Mouse (Mus musculus) small intestine, adult 2 months (tissue): ENCODE results near the gene Morc3. TPM values are rescaled to one million over a fixed set of nuclear protein-coding genes. Genes with fewer than 3 reads are reported as not detected.

Experiments used
- H3K27ac ChIP-seq: fragments of 200-500 bp; 2 replicates; pipeline ENCODE4 v1.5.1; 2012; ENCODE audit warnings: low read depth, low read length, control low read depth, inconsistent platforms; ENCODE audit not compliant: insufficient read depth
- H3K27me3 ChIP-seq: fragments of 200-500 bp; 2 replicates; pipeline ENCODE4 v1.6.1; 2012; ENCODE audit warnings: mild to moderate bottlenecking, moderate library complexity, low read length, inconsistent platforms; ENCODE audit not compliant: control insufficient read depth, insufficient read depth
- H3K36me3 ChIP-seq: fragments of 200-500 bp; 2 replicates; pipeline ENCODE4 v1.6.1; 2012; ENCODE audit warnings: mild to moderate bottlenecking, low read length, control low read depth, inconsistent platforms; ENCODE audit not compliant: control insufficient read depth, insufficient read depth
- H3K4me1 ChIP-seq: fragments of 200-500 bp; 2 replicates; pipeline ENCODE4 v1.6.1; 2012; ENCODE audit warnings: low read length, inconsistent platforms, mixed read lengths; ENCODE audit not compliant: control insufficient read depth, insufficient read depth, insufficient read length
- H3K4me3 ChIP-seq: fragments of 200-500 bp; 2 replicates; pipeline ENCODE4 v1.5.1; 2012; ENCODE audit warnings: low read depth, mild to moderate bottlenecking, control low read depth, inconsistent platforms, low read length, moderate library complexity
- CTCF ChIP-seq: fragments of 200-500 bp; IDR thresholded peaks from 2 replicates; pipeline ENCODE4 v1.5.1; 2012; ENCODE audit warnings: low read depth, mild to moderate bottlenecking, control low read depth, inconsistent platforms, low read length, moderate library complexity, mixed read lengths; ENCODE audit not compliant: insufficient replicate concordance, insufficient read length; ENCODE audit errors: extremely low read depth
- POLR2A ChIP-seq: fragments of 200-500 bp; IDR thresholded peaks from 2 replicates; pipeline ENCODE4 v1.6.1; 2012; ENCODE audit warnings: low read depth, mild to moderate bottlenecking, control low read depth, inconsistent platforms, low read length, moderate library complexity
- WGBS: fragments of 180-500 bp; shearing (Covaris S2); methylation state at CpG from one replicate; pipeline ENCODE4 v1.1.7; 2018; 5-methylcytosine and 5-hydroxymethylcytosine counted together
- polyA plus RNA-seq: library from polyadenylated mRNA; depleted of rRNA; stranded (reverse); fragments of >200 nt; gene quantifications from 2 replicates; pipeline ENCODE4 v1.2.3, GENCODE M21; 2012

Gene Morc3
- polyA plus RNA-seq, 1 experiment, result 2.7 TPM

DNA sequence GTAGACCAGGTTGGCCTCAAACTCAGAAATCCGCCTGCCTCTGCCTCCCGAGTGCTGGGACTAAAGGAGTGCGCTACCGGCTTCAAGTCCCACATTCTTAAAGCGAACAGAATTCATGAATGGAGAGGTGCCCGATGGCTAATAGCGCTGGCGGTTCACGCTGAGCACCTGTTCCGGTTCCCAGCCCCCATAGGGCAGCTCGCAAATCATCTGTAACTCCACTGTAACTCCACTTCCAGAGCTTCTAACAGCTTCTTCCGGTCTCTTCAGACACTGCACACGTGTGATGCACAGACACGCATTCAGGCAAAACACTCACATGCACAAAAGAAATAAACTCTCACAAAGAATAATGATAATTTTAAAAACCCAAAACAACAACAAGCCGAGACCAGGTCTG, 2.4 kb upstream of the Morc3 start:
- Histone ChIP-seq H3K27me3 (no peaks in the 10 kb centered on the region), H3K36me3 (no peaks in the 10 kb centered on the region), H3K4me1 (peaks cover 3% of the 10 kb centered on the region; the same call in 1 of the 2 replicates), H3K4me3 (no peak overlapping the region), H3K27ac (no peak overlapping the region)
- WGBS, result 97% methylated on average over 15 of the region's 15 CpGs
- TF ChIP-seq POLR2A (no peak), CTCF (no peak)

DNA sequence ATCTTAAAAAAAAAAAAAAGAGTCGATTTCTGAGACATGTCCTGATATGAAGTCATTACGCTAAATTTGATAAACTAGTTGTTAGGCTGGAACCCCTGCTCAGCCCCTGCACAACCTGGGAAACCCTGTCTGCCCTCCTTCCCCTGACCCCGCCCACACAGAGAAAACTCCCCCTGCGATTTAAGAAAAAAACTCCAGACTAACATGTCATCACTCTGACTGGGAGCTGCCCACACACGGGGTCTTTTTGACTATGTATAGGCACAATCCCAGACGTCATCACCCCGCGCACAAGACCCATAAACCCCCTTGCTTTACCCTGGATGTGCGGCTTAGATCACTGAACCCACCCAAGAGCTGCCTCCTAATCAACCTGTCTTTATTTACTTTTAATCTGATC, 1.9 kb upstream of the Morc3 start:
- H3K36me3 ChIP-seq, result no peaks in the 10 kb centered on the region
- TF ChIP-seq CTCF (no peak), POLR2A (no peak)
- H3K4me3 ChIP-seq, result no peak overlapping the region
- 82% methylated on average over 9 of the region's 9 CpGs for WGBS
- no peak overlapping the region for H3K27ac ChIP-seq
- peaks cover 3% of the 10 kb centered on the region; the same call in 1 of the 2 replicates for H3K4me1 ChIP-seq
- no peaks in the 10 kb centered on the region for H3K27me3 ChIP-seq

DNA sequence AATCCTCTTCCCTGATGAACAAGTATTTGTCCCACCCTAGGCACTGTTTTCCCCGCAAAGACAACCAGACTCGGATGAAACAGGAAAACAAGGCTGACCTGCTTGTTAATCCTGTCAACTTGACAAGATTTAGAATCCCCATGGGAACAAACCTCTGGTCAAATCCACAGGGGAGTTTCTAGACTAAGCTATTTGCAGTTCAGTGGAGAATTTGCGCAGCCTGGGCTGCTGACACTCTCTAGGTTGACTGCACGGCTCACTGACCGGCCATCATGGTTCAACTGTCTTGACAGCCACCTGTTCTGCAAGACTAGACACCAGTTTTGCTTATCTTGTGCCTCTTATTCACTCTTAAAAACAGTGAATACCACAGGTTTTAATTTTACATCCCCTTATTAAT, 1.0 kb upstream of the Morc3 start:
- Histone ChIP-seq H3K4me1 (peaks cover 3% of the 10 kb centered on the region; the same call in 1 of the 2 replicates), H3K36me3 (no peaks in the 10 kb centered on the region), H3K4me3 (no peak overlapping the region), H3K27ac (no peak overlapping the region), H3K27me3 (no peaks in the 10 kb centered on the region)
- WGBS, result 82% methylated on average over 5 of the region's 5 CpGs
- TF ChIP-seq CTCF, result no peak
- TF ChIP-seq POLR2A, result no peak

- Histone ChIP-seq H3K27me3 (no peaks in the 10 kb centered on the region), H3K4me1 (peaks cover 3% of the 10 kb centered on the region; the same call in 1 of the 2 replicates), H3K27ac (peak overlapping the region; percentile 88), H3K4me3 (peak overlapping the region; percentile 80), H3K36me3 (no peaks in the 10 kb centered on the region)
- TF ChIP-seq POLR2A (no peak), CTCF (no peak)
- under 1% methylated on average over 68 of the region's 69 CpGs for WGBS
Measured at GRCm38 (mm10) chr16:93832451-93833276, 743 bp downstream of the Morc3 start.

- WGBS, result 78% methylated on average over 6 of the region's 6 CpGs
- Histone ChIP-seq H3K4me3 (peak overlapping the region; percentile 15; the same call in 1 of the 2 replicates), H3K36me3 (no peaks in the 10 kb centered on the region), H3K27ac (no peak overlapping the region), H3K4me1 (peaks cover under 1% of the 10 kb centered on the region; the same call in 1 of the 2 replicates), H3K27me3 (no peaks in the 10 kb centered on the region)
- no peak for TF ChIP-seq POLR2A
- TF ChIP-seq CTCF, result no peak
Measured at GRCm38 (mm10) chr16:93833551-93833950, 1.6 kb downstream of the Morc3 start.

DNA sequence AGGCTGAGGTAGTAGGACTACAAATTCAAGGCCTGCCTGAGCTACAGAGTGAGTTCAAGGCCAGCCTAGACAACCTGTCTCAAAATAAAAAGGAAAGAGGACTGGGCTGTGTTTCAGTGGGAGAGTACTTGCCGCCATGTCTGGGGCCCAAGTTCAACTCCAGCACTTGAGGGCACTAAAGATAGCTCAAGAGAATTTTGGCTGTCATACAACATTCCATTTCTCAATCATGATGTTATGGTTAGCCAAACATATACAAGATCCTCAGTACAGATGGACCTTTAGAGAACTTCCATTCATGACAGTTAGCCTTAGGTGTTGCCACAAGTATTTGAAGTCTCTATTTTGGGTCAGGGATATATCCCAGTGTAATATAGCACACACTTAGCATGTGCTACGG, 2.2 kb downstream of the Morc3 start:
- H3K27ac ChIP-seq, result no peak overlapping the region
- no peak for TF ChIP-seq POLR2A
- TF ChIP-seq CTCF, result no peak
- no peak overlapping the region for H3K4me3 ChIP-seq
- peaks cover 3% of the 10 kb centered on the region; the same call in 1 of the 2 replicates for H3K4me1 ChIP-seq
- WGBS, result 55% methylated on average over 2 of the region's 2 CpGs
- H3K36me3 ChIP-seq, result no peaks in the 10 kb centered on the region
- no peaks in the 10 kb centered on the region for H3K27me3 ChIP-seq

GRCm38 (mm10) chr16:93839049-93839448, 7.1 kb downstream of the Morc3 start:
- no peak for TF ChIP-seq CTCF
- TF ChIP-seq POLR2A, result no peak
- peaks cover 3% of the 10 kb centered on the region; the same call in 1 of the 2 replicates for H3K4me1 ChIP-seq
- H3K27me3 ChIP-seq, result no peaks in the 10 kb centered on the region
- peaks cover 9% of the 10 kb centered on the region for H3K36me3 ChIP-seq
- no peak overlapping the region for H3K27ac ChIP-seq
- WGBS, result 16% methylated on average over 1 of the region's 1 CpGs
- H3K4me3 ChIP-seq, result no peak overlapping the region

DNA sequence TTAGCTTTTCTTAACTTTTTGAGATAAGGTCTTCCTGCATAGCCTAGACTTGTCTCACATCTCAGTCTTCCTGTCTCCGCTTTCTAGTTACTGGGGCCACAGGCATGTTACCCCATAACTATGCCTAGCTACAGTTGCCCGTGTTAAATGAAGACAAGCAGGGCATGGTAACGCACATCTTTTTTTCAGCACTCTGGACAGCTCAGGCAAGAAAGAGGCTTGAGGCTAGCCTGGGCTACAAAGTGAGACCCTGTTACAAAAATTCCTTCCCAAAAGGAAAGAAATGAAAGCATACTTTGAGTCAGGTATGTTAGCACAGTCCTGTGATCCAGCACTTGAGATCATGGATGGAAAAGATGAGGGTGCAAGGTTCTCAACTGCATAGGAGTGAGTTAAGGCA, 18.6 kb downstream of the Morc3 start:
- Histone ChIP-seq H3K27me3 (no peaks in the 10 kb centered on the region), H3K4me1 (no peaks in the 10 kb centered on the region), H3K4me3 (no peak overlapping the region), H3K27ac (no peak overlapping the region), H3K36me3 (peaks cover 69% of the 10 kb centered on the region)
- TF ChIP-seq POLR2A, result no peak
- TF ChIP-seq CTCF, result no peak
- 97% methylated on average over 3 of the region's 3 CpGs for WGBS
